Mouse (Mus musculus) midbrain, embryonic 14.5 days (tissue): Measurements from ENCODE around the gene Lsamp. TPM values are rescaled to one million over a fixed set of nuclear protein-coding genes. Genes with fewer than 3 reads are reported as not detected.

Experiments used
- ATAC-seq: fragments of 200-750 bp; cut with Nextera tagmentation; 2 replicates; pipeline ENCODE4 v1.8.0; 2017; ENCODE audit warnings: moderate number of reproducible peaks, moderate library complexity; ENCODE audit not compliant: low FRiP score, low TSS enrichment
- DNase-seq: peaks from one replicate; pipeline ENCODE4 v3.0.0-alpha.2; 2015
- H3K27ac ChIP-seq: fragments of 300-500 bp; sonication (generic); replicated peaks from 2 replicates; pipeline ENCODE4 v1.5.1; 2014; ENCODE audit warnings: mild to moderate bottlenecking, low read depth, low read length, moderate library complexity
- H3K27me3 ChIP-seq: fragments of 300-500 bp; sonication (generic); 2 replicates; pipeline ENCODE4 v1.6.1; 2014; ENCODE audit warnings: low read length, control low read depth, mixed read lengths; ENCODE audit not compliant: control insufficient read depth, insufficient read depth
- H3K36me3 ChIP-seq: fragments of 300-500 bp; sonication (generic); 2 replicates; pipeline ENCODE4 v1.6.1; 2014; ENCODE audit warnings: low read length, control low read depth; ENCODE audit not compliant: control insufficient read depth, insufficient read depth
- H3K4me1 ChIP-seq: fragments of 300-500 bp; sonication (generic); 2 replicates; pipeline ENCODE4 v1.6.1; 2014; ENCODE audit warnings: mild to moderate bottlenecking, antibody characterized with exemption, low read length, control low read depth; ENCODE audit not compliant: control insufficient read depth, insufficient read depth
- H3K4me2 ChIP-seq: fragments of 300-500 bp; sonication (generic); 2 replicates; pipeline ENCODE4 v1.6.1; 2014; ENCODE audit warnings: mild to moderate bottlenecking, low read length, moderate library complexity
- H3K4me3 ChIP-seq: fragments of 300-500 bp; sonication (generic); replicated peaks from 2 replicates; pipeline ENCODE4 v1.5.1; 2014; ENCODE audit warnings: low read depth, low read length
- H3K9ac ChIP-seq: fragments of 300-500 bp; sonication (generic); replicated peaks from 2 replicates; pipeline ENCODE4 v1.6.1; 2014; ENCODE audit warnings: mild to moderate bottlenecking, low read length, moderate library complexity
- H3K9me3 ChIP-seq: fragments of 300-500 bp; sonication (generic); 2 replicates; pipeline ENCODE4 v1.6.1; 2016; ENCODE audit warnings: low read length, control low read depth, mixed read lengths; ENCODE audit not compliant: control insufficient read depth
- WGBS: fragments of 180-500 bp; shearing (Covaris S2); extraction: QIAGEN DNeasy Blood & Tissue Kit; methylation state at CpG from one replicate; pipeline ENCODE4 v1.1.7; 2014; 5-methylcytosine and 5-hydroxymethylcytosine counted together
- polyA plus RNA-seq: library from polyadenylated mRNA; unstranded; fragments of >200 nt; fragmentation: Nextera tagmentation; extraction: Ambion mirVana; gene quantifications from 2 replicates; pipeline ENCODE4 v1.2.1, GENCODE M21; 2014

The Lsamp gene
- polyA plus RNA-seq, 1 experiment from 2014 or later, result 79.5 TPM

GRCm38 (mm10) chr16:41938258-41938657 is 1954.1 kb downstream of the Lsamp start:
- no peak overlapping the region for H3K4me3 ChIP-seq
- 90% methylated on average over 5 of the region's 5 CpGs for whole genome bisulfite sequencing
- H3K9ac ChIP-seq, result no peak overlapping the region
- H3K4me2 ChIP-seq, result no peak overlapping the region
- no peak overlapping the region for H3K27ac ChIP-seq
- DNase-seq (no peak), ATAC-seq (no peak)
- H3K36me3 ChIP-seq, result no peaks in the 10 kb centered on the region
- H3K27me3 ChIP-seq, result no peaks in the 10 kb centered on the region
- H3K9me3 ChIP-seq, result no peaks in the 10 kb centered on the region
- H3K4me1 ChIP-seq, result no peaks in the 10 kb centered on the region

DNA sequence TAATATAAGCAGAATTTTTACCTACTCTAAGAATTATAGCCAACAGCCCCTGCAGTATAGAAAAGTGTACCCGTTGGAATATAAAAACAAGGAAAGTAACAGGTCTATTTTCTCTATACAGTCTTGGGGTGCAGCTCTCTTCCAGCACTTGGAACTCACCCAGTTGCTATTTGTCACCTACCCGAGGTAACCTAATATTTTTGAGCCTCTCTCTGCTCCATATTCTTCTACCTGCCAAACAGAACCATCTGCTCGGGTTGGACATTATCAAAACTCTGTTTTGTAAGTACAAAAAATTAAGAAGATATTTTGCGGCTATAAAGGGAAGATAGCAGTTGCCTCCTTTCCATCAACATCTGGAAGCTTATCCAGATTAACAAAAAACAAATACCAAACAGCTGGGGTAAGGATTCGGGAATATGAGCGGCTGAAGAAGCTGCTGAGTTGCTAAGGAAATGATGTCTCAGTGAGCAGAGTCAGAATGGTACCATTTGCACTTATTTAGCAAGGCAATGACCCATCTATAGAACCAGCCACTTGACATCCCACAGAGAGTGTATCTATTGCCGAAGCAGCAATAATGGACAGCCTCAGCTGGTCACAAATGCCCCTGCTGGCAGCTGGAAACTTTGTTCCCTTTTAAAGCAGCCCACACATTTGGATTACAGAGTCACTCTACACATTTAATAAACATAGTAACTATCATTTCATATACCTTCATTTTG is 1957.6 kb downstream of the Lsamp start:
- Histone ChIP-seq H3K36me3 (no peaks in the 10 kb centered on the region), H3K27ac (no peak overlapping the region), H3K4me3 (no peak overlapping the region), H3K9ac (no peak overlapping the region), H3K4me1 (no peaks in the 10 kb centered on the region), H3K9me3 (no peaks in the 10 kb centered on the region), H3K4me2 (no peak overlapping the region), H3K27me3 (no peaks in the 10 kb centered on the region)
- ATAC-seq (no peak), DNase-seq (no peak)
- 83% methylated on average over 7 of the region's 7 CpGs for whole genome bisulfite sequencing

DNA sequence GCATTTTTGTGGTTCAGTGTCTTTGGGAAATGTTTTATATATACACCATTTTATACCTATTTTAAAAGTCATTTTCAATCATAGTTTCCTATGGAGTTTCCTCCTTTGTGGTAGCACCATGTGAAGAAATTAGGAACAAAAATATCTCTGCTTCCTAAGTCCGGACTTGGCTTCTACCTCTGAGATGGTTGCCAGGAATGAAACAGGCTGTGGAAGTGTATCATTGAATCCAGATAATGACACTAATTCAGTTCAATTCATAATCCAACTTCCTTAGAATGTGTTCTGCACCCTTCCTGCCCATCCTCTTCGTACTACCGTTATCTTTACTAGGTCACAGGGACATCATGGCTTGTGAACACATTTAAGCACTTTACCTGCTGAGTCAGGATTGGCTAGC is 1973.7 kb downstream of the Lsamp start:
- DNase-seq, result no peak
- no peaks in the 10 kb centered on the region for H3K27me3 ChIP-seq
- 95% methylated on average over 3 of the region's 3 CpGs for WGBS
- H3K9me3 ChIP-seq, result 0 out of 2 replicates have a peak, but pooled peaks cover 2% of the 10 kb centered on the region
- no peak for ATAC-seq
- peaks cover 4% of the 10 kb centered on the region; the same call in 1 of the 2 replicates for H3K36me3 ChIP-seq
- no peaks in the 10 kb centered on the region for H3K4me1 ChIP-seq
- H3K4me3 ChIP-seq, result no peak overlapping the region
- no peak overlapping the region for H3K4me2 ChIP-seq
- H3K27ac ChIP-seq, result no peak overlapping the region
- no peak overlapping the region for H3K9ac ChIP-seq

DNA sequence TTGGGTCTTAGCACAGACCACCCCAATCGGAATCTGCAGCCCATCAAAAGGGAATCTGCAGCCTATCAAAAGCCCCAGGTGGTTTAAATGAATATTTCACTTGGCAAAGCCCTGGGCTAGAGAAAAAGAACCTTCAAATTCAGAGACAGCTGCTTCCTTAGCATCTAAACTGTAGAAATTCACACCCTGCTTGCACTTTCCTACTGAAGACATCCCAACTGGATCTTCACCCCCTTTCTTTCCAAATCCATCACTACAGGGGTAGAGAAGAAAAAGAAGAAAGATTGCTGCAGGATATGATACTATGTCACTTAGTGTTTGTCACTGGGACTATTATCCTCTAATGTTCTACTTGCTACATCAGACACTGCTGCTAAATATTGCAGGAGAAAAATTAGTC is 1981.5 kb downstream of the Lsamp start:
- no peaks in the 10 kb centered on the region for H3K4me1 ChIP-seq
- no peaks in the 10 kb centered on the region for H3K9me3 ChIP-seq

GRCm38 (mm10) chr16:41969215-41969614 is 1985.1 kb downstream of the Lsamp start:
- Histone ChIP-seq H3K4me1 (no peaks in the 10 kb centered on the region), H3K27me3 (no peaks in the 10 kb centered on the region), H3K27ac (no peak overlapping the region), H3K9me3 (no peaks in the 10 kb centered on the region), H3K4me3 (no peak overlapping the region), H3K4me2 (no peak overlapping the region), H3K9ac (no peak overlapping the region), H3K36me3 (no peaks in the 10 kb centered on the region)
- ATAC-seq (no peak), DNase-seq (no peak)
- 71% methylated on average over 2 of the region's 2 CpGs for WGBS

More for the DNA sequence above, 1981.5 kb downstream of the Lsamp start:
- no peaks in the 10 kb centered on the region for H3K36me3 ChIP-seq
- no peak for ATAC-seq
- DNase-seq, result no peak
- no peak overlapping the region for H3K9ac ChIP-seq
- 57% methylated on average over 1 of the region's 1 CpGs for WGBS
- H3K27ac ChIP-seq, result no peak overlapping the region
- no peak overlapping the region for H3K4me3 ChIP-seq
- H3K27me3 ChIP-seq, result no peaks in the 10 kb centered on the region
- no peak overlapping the region for H3K4me2 ChIP-seq

DNA sequence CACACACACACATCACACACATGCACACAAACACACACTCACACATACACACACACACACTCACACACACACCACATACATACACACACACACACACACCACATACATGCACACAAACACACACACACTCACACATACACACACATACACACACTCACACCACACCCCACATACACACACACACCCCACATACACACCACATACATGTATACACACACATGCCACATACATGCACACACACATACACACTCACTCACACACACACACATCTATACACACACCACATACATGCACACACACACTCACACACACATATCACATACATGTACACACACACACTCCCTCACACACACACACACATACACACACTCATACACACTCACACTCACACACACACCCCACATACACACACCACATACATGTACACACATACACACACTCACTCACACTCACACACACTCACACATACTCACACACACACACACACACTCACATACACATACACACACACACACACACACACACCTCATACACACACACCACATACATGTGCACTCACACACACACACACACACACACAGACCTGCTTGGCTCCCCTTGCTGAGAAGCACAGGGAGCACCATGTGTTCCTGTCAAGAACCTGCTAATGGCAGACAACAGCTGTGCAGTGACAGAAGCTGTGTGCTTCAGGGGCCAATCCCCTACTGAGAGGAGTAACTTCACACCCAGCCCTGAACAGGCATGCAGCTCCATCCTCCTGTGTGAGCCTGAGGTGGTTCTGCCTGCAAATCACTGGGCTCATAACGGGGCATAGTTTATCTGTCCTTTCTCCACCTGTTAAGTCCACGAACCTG is 1990.9 kb downstream of the Lsamp start:
- H3K4me3 ChIP-seq, result no peak overlapping the region
- H3K4me2 ChIP-seq, result no peak overlapping the region
- H3K9me3 ChIP-seq, result no peaks in the 10 kb centered on the region
- H3K4me1 ChIP-seq, result 0 out of 2 replicates have a peak, but pooled peaks cover 3% of the 10 kb centered on the region
- DNase-seq, result no peak
- H3K27me3 ChIP-seq, result no peaks in the 10 kb centered on the region
- no peak for ATAC-seq
- 75% methylated on average over 2 of the region's 2 CpGs for WGBS
- H3K27ac ChIP-seq, result no peak overlapping the region
- no peak overlapping the region for H3K9ac ChIP-seq
- no peaks in the 10 kb centered on the region for H3K36me3 ChIP-seq

DNA sequence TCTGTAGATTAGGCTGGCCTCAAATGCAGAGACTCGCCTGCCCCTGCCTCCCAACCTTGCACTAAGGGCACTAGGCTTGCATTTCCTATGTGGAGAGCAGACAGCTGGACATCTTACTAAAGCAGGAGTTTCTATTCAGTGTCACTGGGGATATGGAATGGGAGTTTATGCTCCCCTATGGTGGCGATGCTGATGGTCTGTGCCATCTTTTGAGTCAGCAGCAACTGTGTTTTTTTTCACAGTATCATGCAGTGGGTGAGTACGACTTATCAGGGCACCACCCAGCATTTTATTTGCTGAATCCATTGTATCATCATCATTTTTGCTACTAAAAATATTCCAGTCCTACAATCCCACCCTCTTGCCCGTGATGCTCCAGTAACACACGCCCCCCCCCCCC is 1992.7 kb downstream of the Lsamp start:
- no peak overlapping the region for H3K9ac ChIP-seq
- H3K27ac ChIP-seq, result no peak overlapping the region
- H3K36me3 ChIP-seq, result no peaks in the 10 kb centered on the region
- H3K4me1 ChIP-seq, result 0 out of 2 replicates have a peak, but pooled peaks cover 3% of the 10 kb centered on the region
- WGBS, result 77% methylated on average over 5 of the region's 5 CpGs
- ATAC-seq, result no peak
- H3K27me3 ChIP-seq, result no peaks in the 10 kb centered on the region
- H3K4me3 ChIP-seq, result no peak overlapping the region
- H3K4me2 ChIP-seq, result no peak overlapping the region
- H3K9me3 ChIP-seq, result no peaks in the 10 kb centered on the region
- DNase-seq, result no peak

DNA sequence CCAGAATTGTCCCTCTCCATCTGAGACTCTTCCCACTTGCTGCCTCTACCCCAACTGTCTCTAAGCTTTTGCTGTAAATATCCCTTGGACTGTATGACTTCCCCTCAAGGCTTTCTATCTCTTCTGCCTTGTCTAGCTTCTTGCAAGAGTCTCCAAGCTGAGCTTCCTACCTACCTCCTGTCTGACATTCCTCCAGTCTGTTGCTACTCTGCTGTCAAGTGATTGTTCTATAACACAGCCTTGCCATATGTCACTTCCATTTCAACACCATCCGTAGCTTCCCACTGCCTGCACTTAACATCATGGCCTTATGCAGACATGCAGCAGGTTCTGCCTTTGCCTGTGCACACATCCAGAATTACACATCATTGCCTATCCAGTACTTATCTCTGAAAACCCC is 2012.8 kb downstream of the Lsamp start:
- no peak overlapping the region for H3K4me2 ChIP-seq
- no peaks in the 10 kb centered on the region for H3K9me3 ChIP-seq
- H3K27me3 ChIP-seq, result no peaks in the 10 kb centered on the region
- ATAC-seq (no peak), DNase-seq (no peak)
- no peaks in the 10 kb centered on the region for H3K36me3 ChIP-seq
- no peaks in the 10 kb centered on the region for H3K4me1 ChIP-seq
- no peak overlapping the region for H3K27ac ChIP-seq
- no peak overlapping the region for H3K9ac ChIP-seq
- WGBS, result 78% methylated on average over 1 of the region's 1 CpGs
- H3K4me3 ChIP-seq, result no peak overlapping the region
